Mouse (Mus musculus) common myeloid progenitor, adult 5-6 weeks (primary cell): Measurements from ENCODE around the gene Gpr1. TPM values are rescaled to one million over a fixed set of nuclear protein-coding genes. Genes with fewer than 3 reads are reported as not detected.
A peak's percentile ranks its signal among the peaks of the same experiment; 100 is the strongest.
"Not testable (repeated sequence)": the region's sequence is repeated elsewhere in the genome, so short reads cannot be mapped to it uniquely, and the experiment has no call there.

Experiments used
- ATAC-seq: replicated peaks from 2 replicates; pipeline ENCODE4 v1.8.0; 2016; ENCODE audit warnings: low read depth, mild to moderate bottlenecking, moderate TSS enrichment, inconsistent platforms; ENCODE audit not compliant: poor library complexity, severe bottlenecking
- total RNA-seq: library from RNA; stranded (forward); fragments of 200-1000, 187-1606 nt; gene quantifications from 2 replicates; pipeline ENCODE4 v1.2.3, GENCODE M21; 2017

Gpr1 gene
- total RNA-seq, 1 experiment from 2014 or later: not detected

- ATAC-seq: no peak
Observed at GRCm38 (mm10) chr1:63182212-63182611, 32.1 kb downstream of the Gpr1 start.

GRCm38 (mm10) chr1:63181480-63181879 lies 32.9 kb downstream of the Gpr1 start:
- no peak for ATAC-seq

- peak; percentile 78 for ATAC-seq
Observed at GRCm38 (mm10) chr1:63181019-63181418, 33.3 kb downstream of the Gpr1 start.

- ATAC-seq: not testable (repeated sequence)
Observed at GRCm38 (mm10) chr1:63180575-63180974, 33.8 kb downstream of the Gpr1 start.

GRCm38 (mm10) chr1:63180122-63180521 lies 34.2 kb downstream of the Gpr1 start:
- ATAC-seq: no peak

GRCm38 (mm10) chr1:63178308-63178707 lies 36.0 kb downstream of the Gpr1 start:
- no peak for ATAC-seq

GRCm38 (mm10) chr1:63176604-63177421 lies 37.5 kb downstream of the Gpr1 start, which contains the start of the genes Eef1b2 and Ndufs1:
TSS of gene Eef1b2 (plus strand) at chr1:63176825.
TSS of gene Ndufs1 (minus strand) at chr1:63176833.
- ATAC-seq: peak; percentile 85

- ATAC-seq: peak; percentile 20
Observed at GRCm38 (mm10) chr1:63176259-63176603, 38.1 kb downstream of the Gpr1 start.

- no peak for ATAC-seq
Observed at GRCm38 (mm10) chr1:63175853-63176252, 38.5 kb downstream of the Gpr1 start.

- no peak for ATAC-seq
Observed at GRCm38 (mm10) chr1:63168638-63169037, 45.7 kb downstream of the Gpr1 start.

GRCm38 (mm10) chr1:63140231-63140630 lies 74.1 kb downstream of the Gpr1 start:
- ATAC-seq: no peak

- not testable (repeated sequence) for ATAC-seq
Observed at GRCm38 (mm10) chr1:63138586-63138985, 75.8 kb downstream of the Gpr1 start.

- no peak for ATAC-seq
Observed at GRCm38 (mm10) chr1:63137971-63138370, 76.4 kb downstream of the Gpr1 start.

GRCm38 (mm10) chr1:63134530-63134929 lies 79.8 kb downstream of the Gpr1 start:
- no peak for ATAC-seq

Other genes with a start within 250 kb of the Gpr1 start
- 27.0 and 30.2 TPM in 2 replicates for gene Ino80d, start 99.9 kb downstream of the Gpr1 start, total RNA-seq
- gene Eef1b2, start 37.7 kb downstream of the Gpr1 start, total RNA-seq: 2,942 and 3,478 TPM in 2 replicates
- gene Ndufs1, start 37.7 kb downstream of the Gpr1 start, total RNA-seq: 125 and 152 TPM in 2 replicates
- not detected in 2 replicates for gene Zdbf2, start 58.7 kb upstream of the Gpr1 start, total RNA-seq
- gene Adam23, start 231.3 kb upstream of the Gpr1 start, total RNA-seq: not detected in 2 replicates